ENCODE assay signal across 9 mouse cellular contexts in the genomic region with DNA sequence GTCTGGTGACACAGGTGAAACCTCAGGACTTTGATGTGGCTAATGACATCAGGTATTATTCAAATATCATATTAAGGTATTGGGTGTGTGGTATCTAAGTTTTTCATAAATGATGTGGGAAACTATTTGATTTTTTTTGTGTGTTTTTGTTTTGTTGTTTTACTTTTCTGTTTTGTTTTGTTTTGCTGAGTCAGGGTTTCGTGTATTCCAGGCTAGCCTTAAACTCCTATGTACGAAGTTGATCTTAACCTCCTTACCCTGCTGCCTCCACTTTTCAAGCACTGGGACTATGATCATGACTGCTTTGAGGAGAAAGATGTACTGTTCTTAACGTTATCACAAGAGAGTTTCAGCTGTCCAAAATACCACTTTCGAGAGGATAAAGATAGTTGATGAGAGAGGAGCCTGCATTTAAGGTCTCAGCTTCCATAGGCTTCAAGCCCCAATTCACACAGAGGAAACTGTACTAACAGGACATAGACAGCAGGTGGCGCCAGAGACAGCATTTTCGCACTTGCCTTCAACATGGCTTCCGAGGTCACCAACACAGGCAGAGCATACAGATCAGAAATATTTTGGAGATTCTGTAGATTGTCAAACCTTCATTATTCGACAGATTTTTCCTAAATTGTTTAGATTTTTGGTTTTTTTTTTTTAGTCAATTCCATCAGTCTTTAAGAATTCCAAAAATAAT.
A peak's percentile ranks its signal among the peaks of the same experiment; 100 is the strongest.
DNase-seq lines count a peak whose midpoint lies in the region; ATAC-seq and TF ChIP-seq lines count a peak whose summit lies in the region.
"Had no signal": no experiment of that assay in that cellular context is flagged by ENCODE, and none has a peak within 500 bp of the region (broad histone marks: within the 10 kb centered on the region; RNA-seq: fewer than 3 reads in every experiment).

No protein-coding gene starts in this region.

- H3K4me1 ChIP-seq in neural tube, embryonic 11.5 days (ENCODE audit: control insufficient read depth, insufficient read depth, low read length) = no peaks in the 10 kb centered on the region
- H3K4me1 ChIP-seq in stomach, postnatal 0 days (replicated peaks; ENCODE audit: control insufficient read depth, insufficient read depth) = no peaks in the 10 kb centered on the region

- in situ Hi-C loops in Patski (cut with MboI; ENCODE audit: low pct_unique_long_range_greater_than_20kb) = loop anchor here (25.0 kb wide), 2 partner anchors 907 to 1893 kb away; a partner anchor contains a TSS

- H3K36me3 ChIP-seq in neural tube, embryonic 11.5 days (ENCODE audit: control insufficient read depth, insufficient read depth, low read length) = no peaks in the 10 kb centered on the region
- no peaks in the 10 kb centered on the region for H3K36me3 ChIP-seq in stomach, postnatal 0 days (ENCODE audit: control insufficient read depth, insufficient read depth, low read length)

- DNase-seq in 3134 (ENCODE audit: extremely low read depth, insufficient read length, low spot score) (peak; percentile 9), Patski (ENCODE audit: low read depth, low spot score) (no peak)
- DNase-seq in cerebellum, adult 9-10 months = peak; percentile 84
- DNase-seq in frontal cortex, postnatal 25 days (ENCODE audit: low spot score in 2 of 2) = peak; percentile 57 to 69
- peak; percentile 66 for DNase-seq in kidney, adult 18-20 months
- peak; percentile 83 for DNase-seq in left cerebral cortex, postnatal 4 days
- peak; percentile 80 for DNase-seq in neural tube, embryonic 11.5 days (ENCODE audit: low spot score)
- DNase-seq in stomach, postnatal 0 days (ENCODE audit: low spot score) = peak; percentile 76

- H3K4me3 ChIP-seq in neural tube, embryonic 11.5 days (ENCODE audit: low read depth, low read length) = no peak overlapping the region
- H3K4me3 ChIP-seq in stomach, postnatal 0 days (ENCODE audit: low read depth, low read length) = no peak overlapping the region
- H3K4me3 ChIP-seq: erythroblast, embryonic 14.5 days had no signal

- no peak overlapping the region for H3K27ac ChIP-seq in neural tube, embryonic 11.5 days (ENCODE audit: low read depth, low read length)
- H3K27ac ChIP-seq in stomach, postnatal 0 days (replicated peaks) = no peak overlapping the region

- TF ChIP-seq CTCF in Patski (IDR thresholded peaks at IDR 0.05) = peak; percentile 91
- TF ChIP-seq CTCF in stomach, postnatal 0 days (IDR thresholded peaks at IDR 0.05; ENCODE audit: low read depth) = peak; percentile 96

- no peak for TF ChIP-seq EP300 in stomach, postnatal 0 days (optimal IDR thresholded peaks at IDR 0.05)

- CTCF ChIA-PET in Patski (lab: Charles Lee) = interaction anchor here (1.9 kb wide), 1 partner anchor 9 kb away, joined by 6 read pairs; no protein-coding TSS in a partner anchor

- H3K4me2 ChIP-seq in neural tube, embryonic 11.5 days (ENCODE audit: low read depth) = no peak overlapping the region
- no peak overlapping the region for H3K4me2 ChIP-seq in stomach, postnatal 0 days (replicated peaks; ENCODE audit: low read depth)

- ATAC-seq in Patski = peak; percentile 81
- peak; percentile 54; the same call in 1 of the 2 replicates for ATAC-seq in neural tube, embryonic 11.5 days (ENCODE audit: insufficient read depth, low FRiP score, low TSS enrichment)
- ATAC-seq in stomach, postnatal 0 days (ENCODE audit: low FRiP score, low TSS enrichment) = no peak

- WGBS in neural tube, embryonic 11.5 days = 29% methylated on average over 8 of the region's 8 CpGs
- WGBS in stomach, postnatal 0 days = 22% methylated on average over 8 of the region's 8 CpGs

- no peaks in the 10 kb centered on the region for H3K9me3 ChIP-seq in neural tube, embryonic 11.5 days (ENCODE audit: control insufficient read depth, low read length)
- H3K9me3 ChIP-seq in stomach, postnatal 0 days (ENCODE audit: control insufficient read depth, low read length) = no peaks in the 10 kb centered on the region

- POLR2A ChIA-PET in Patski (lab: Charles Lee) = no interaction called here

- H3K27me3 ChIP-seq in Patski = peaks cover 45% of the 10 kb centered on the region
- H3K27me3 ChIP-seq in neural tube, embryonic 11.5 days (ENCODE audit: control insufficient read depth, insufficient read depth, low read length) = no peaks in the 10 kb centered on the region
- no peaks in the 10 kb centered on the region for H3K27me3 ChIP-seq in stomach, postnatal 0 days (ENCODE audit: control insufficient read depth, insufficient read depth, low read length)

- intact Hi-C loops in left cerebral cortex, postnatal 4 days (cut with DNase I) = loop anchor here (5.0 to 10.0 kb wide), 2 partner anchors 613 to 745 kb away; no protein-coding TSS in a partner anchor

- no peak overlapping the region for H3K9ac ChIP-seq in neural tube, embryonic 11.5 days (ENCODE audit: low read length)
- H3K9ac ChIP-seq in stomach, postnatal 0 days (ENCODE audit: low read length) = no peak overlapping the region
